Mouse (Mus musculus) MEL-GATA-1-ER (cell line): ENCODE data around the gene Slc9a5.

Experiments used
- DNase-seq: peaks from one replicate; pipeline ENCODE4 v3.0.0-alpha.2; 2012; ENCODE audit warnings: low read depth; ENCODE audit errors: extremely low read depth

The Slc9a5 gene

GRCm38 (mm10) chr8:105348450-105349095, at the start of gene Slc9a5:
Gene Slc9a5, plus strand, starts transcription at chr8:105348843.
- no peak for DNase-seq

DNA sequence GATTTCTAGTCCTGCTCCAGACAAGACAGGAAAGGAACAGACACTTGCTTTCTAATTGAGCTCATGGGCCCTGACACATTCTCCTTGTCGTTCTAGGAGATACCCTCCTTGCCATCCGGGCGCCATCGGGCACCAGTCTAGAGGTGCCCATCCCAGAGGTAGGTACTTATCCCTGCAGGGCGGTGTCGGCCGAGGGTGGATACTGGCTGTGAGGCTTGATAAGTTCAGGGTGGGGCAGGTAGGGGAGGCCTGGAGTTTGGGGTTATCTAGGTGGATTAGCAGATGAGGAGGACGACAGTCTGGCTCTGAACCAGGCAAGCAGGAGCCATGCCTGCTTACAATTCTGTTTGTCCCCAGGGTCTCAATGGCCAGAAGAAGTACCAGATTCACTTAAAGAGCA, 48.7 kb upstream of the Slc9a5 start:
- DNase-seq: no peak

GRCm38 (mm10) chr8:105303396-105303795, 45.2 kb upstream of the Slc9a5 start:
- DNase-seq: no peak

GRCm38 (mm10) chr8:105303874-105304273, 44.8 kb upstream of the Slc9a5 start:
- DNase-seq: no peak

DNA sequence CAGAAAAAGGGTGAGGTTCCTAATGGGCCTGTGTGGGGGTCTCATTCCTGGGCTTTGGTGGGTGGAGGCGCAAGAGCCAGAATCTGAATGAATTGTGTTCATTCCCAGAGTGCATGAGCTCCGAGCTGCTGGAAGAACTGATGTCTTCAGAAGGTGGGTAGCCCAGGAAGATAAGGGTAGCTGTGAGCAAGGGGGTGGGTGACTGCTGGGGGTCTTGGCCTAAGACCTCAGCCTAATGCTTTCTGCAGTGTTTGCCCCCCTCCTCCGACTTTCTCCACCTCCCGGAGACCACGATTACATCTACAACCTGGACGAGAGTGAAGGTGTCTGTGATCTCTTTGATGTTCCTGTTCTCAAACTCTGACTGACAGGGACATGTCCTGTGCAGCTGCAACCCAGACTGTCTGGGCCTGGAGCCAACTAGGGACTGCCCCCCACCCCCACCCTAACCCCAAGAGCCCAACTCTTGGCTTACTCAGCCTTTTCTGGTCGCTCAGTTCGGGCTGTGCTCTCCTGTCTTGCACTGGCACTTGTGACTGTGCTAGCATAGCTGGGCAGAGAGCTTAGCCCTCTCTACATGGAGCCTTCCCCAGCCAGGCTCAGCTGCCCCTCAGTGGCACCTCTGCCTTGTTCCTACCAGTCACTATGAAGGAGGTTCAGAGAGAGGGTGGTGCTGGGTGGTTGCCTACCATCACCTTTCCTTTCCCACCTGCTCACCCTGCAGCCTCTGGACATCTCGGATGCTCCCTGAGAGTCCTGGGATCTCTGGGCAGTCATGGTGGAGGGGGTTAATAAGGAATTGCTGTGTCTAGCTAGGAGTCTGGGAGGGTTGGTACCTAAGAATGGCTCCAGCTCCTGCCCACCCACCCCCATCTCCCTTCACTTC, 44.1 kb upstream of the Slc9a5 start:
- no peak for DNase-seq

- DNase-seq: no peak
These were observed 43.2 kb upstream of the Slc9a5 start, which contains the start of gene Elmo3 for GRCm38 (mm10) chr8:105305211-105306145. Gene Elmo3, plus strand, starts transcription at chr8:105305601.

- no peak for DNase-seq
These were observed 42.4 kb upstream of the Slc9a5 start for GRCm38 (mm10) chr8:105306146-105306691.

DNA sequence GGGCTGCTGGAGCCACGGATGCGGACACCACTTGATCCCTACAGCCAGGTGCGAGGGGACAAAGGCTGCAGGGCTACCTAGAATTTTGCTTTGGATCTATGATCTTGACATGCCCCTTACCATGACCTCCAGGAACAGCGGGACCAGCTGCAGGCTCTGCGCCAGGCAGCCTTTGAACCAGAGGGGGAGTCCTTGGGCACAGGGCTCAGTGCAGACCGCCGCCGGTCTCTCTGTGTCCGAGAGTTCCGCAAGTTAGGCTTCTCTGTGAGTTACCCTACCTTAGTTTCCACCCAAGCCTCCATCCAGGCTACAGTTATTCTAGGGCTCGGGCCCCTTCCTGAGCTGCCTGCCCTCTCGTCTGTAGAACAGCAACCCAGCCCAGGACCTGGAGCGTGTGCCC, 41.0 kb upstream of the Slc9a5 start:
- DNase-seq: no peak

DNA sequence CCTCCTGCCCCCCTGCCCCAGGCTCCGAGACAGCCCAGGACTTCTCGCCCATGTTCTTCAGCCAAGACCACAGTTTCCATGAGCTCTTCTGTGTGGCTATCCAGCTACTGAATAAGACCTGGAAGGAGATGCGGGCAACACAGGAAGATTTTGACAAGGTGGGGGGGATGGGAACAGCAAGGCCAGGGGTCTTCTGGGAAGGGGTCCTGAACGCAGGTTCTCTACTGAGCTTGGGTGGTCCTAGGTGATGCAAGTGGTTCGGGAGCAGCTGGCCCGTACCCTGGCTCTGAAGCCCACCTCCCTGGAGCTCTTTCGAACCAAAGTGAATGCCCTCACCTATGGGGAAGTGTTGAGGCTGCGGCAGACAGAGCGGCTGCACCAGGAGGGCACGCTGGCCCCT, 40.2 kb upstream of the Slc9a5 start:
- DNase-seq: no peak

DNA sequence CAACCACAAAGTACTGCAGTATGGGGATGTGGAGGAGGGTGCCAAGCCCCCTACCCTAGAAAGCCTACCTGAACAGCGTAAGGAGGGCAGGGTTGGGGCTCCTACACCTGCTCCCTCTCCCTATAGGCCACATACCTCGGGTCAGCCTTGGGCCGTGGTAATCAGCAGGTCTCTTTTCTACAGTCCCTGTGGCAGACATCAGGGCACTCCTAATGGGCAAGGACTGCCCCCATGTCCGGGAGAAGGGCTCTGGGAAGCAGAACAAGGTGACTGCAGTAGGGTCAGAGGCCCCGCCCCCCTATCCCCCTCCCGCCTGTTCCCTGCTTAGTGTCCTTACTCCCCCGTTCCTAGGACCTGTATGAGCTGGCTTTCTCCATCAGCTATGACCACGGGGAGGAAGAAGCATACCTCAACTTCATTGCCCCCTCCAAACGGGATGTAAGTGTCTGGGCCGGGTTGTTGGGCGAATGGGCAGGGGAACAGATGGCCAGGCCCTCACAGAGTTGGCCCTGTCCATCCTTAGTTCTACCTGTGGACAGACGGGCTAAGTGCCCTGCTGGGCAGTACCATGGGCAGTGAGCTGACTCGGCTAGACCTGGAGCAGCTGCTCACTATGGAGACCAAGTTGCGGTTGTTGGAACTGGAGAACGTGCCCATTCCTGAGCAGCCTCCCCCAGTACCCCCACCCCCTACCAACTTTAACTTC, 39.3 kb upstream of the Slc9a5 start:
- no peak for DNase-seq

DNA sequence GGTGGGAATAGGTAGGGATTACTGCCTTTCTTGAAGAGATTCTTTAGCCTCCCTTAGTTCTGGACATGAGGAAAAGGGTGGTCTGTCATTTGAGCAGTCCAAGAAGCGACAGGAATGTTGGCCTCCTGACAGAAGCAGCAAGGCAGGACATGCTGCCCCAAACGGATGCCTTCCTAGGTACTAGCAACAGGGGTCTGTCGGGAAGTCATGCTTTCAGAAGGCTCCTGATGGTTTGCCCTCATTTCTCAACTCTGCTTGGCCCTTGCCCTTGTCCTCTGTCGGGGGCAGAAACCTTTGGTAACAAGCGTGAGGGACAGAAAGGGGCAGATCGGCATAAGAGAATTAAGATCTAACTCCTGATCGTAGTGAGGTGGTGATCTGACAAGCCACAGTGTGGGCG, 38.5 kb upstream of the Slc9a5 start:
- DNase-seq: no peak

- DNase-seq: no peak
These were observed 36.9 kb upstream of the Slc9a5 start for GRCm38 (mm10) chr8:105311718-105312117.

- no peak for DNase-seq
These were observed 35.7 kb upstream of the Slc9a5 start for GRCm38 (mm10) chr8:105312891-105313481.

DNA sequence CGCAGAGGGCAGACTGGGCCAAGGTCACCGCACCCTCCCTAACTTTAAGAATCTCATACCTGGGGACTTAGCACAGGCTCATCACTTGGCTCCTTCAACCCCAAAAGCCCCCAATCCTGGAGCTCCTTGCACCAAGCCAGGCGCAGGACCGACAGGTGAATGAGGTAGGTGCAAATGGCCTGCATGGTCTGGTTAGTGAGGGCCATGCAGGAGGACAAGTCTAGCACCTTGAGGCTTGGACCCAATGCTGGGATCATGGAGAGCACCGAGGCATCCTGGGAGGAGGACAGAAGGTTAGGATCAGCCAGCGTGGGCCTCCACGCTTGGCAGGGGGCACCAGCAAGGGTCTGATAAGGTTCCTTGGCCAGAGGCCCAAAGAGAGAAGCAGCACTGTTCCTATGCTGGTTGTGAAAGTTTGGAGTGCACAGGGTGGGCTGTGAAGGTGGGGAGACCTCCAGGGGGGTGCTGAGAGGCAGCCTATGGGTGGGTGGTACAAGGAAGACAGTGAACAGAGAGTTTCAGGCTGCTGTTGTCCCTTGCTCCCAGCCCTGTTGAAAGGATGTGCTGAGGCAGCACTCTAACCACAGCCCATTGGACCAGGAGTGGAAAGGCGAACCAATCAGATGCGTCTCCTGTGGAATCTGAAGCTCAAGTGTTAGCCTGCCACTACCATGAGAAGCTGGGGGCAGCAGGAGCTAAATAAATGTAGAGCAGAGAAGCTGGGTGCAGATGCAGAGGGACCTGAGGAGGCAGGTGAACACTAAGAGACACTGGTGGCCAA, 34.8 kb upstream of the Slc9a5 start:
- DNase-seq: no peak

DNA sequence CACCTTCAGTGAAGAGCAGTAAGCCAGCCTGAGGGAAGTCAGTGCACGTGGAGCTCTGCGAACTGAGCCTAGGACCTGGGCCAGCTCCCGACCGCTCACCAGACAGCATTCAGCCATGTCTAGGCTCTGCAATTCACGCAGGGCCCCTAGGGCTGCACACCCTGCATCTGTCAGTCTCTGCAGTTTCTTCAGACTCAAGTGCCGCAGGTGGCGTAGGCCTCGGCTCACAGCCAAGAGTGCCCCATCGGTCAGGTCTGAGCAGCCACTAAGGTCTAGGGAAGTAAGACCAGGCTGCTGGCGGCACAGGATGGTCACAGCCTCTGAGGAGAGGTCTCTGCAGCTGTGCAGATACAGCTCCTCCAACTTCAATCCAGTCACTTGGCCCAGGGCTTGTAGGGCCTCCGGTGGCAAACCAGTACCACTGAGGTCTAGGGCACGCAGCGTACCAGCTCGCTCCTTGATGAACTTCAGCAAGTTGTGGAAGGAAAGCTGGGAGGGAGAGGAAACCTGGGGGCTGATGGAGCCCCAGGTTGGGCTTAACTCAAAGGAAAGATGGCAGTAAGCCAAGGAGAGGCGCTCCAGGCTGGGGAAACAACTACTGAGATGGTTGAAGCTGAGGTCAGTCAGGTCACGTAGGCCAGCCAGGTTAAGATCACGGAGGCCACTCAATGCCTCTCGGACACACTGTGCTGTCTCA, 33.4 kb upstream of the Slc9a5 start:
- DNase-seq: no peak

DNA sequence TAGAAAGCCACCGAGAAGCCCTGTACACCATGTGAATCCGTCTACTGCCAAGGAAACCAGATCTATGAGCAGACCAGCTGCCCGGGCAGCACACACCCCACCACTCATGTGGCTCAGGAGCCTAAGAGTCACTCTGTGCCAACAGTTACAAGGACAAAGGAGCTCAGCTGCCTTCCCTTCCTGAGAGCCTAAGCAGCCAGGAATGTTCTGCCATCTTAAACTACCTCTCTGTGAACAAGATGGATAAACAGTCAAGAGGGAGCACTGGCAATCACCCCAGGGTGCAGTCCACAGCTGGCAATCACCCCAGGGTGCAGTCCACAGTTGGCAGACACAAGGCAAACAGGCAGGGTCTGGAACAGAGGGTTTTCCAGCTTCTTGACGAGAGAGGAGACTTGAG, 30.7 kb upstream of the Slc9a5 start:
- no peak for DNase-seq

- no peak for DNase-seq
These were observed 29.9 kb upstream of the Slc9a5 start for GRCm38 (mm10) chr8:105318662-105319190.

GRCm38 (mm10) chr8:105323183-105323582, 25.5 kb upstream of the Slc9a5 start:
- DNase-seq: peak; percentile 72

DNA sequence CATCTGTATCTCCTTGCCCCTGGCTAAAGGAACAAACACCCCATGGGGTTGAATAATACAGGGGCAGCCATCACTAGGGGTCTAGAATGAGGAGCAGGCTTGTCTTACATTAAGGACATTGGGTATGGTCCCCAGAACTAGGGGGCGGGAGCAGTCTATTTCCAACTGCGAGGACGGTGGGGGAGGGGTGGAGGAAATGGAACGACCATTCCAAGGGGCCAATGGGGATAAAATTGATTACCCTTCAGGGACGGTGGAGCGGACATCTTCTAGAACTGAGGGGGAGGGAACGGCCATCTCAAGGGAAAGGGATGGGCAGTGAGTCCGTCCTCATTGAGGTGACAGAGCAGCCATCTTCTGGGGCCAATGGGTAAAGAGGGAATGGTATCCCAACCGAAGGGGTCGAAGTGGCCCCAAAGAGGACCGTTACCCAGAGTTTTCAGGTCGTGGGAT, 23.0 kb upstream of the Slc9a5 start:
- no peak for DNase-seq
